Mouse (Mus musculus): ENCODE measurements at regions not wholly inside any gene's neighbourhood (a gene's known extent, or its start where the extent isn't known, plus 50 kb on each side); places are given as distances from the start of the nearest gene placed in this dataset.

DNA sequence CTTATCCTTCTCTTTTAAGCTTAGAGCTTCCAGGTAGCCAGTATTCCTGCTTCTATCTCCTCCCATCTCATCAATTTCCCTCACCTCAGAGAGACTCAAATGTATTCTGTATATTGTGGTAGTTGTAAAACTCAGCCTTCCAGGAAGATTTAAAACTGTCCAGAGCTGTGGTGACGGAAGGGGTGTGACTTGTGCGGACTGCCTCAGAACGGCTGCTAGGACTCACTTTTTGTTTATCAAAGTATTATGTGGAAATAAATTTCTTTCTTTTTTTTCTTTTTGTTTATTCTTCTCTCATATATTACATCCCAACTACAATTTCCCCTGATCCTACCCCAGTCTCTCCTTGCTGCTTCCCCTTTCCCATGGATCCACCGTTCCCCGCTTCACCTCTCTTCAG lies 1043.7 kb downstream of the Robo2 start:
- Histone ChIP-seq H3K79me3 (ENCODE audit: low read depth) (no peaks in the 10 kb centered on the region), H3ac (ENCODE audit: control insufficient read depth, insufficient read length, low read depth) (no peak overlapping the region), H3K79me2 (ENCODE audit: control insufficient read depth, insufficient read depth) (no peaks in the 10 kb centered on the region), H3K4me3 (ENCODE audit: insufficient read depth, poor library complexity, severe bottlenecking) (no peak overlapping the region), H3K36me3 (ENCODE audit: control insufficient read depth, insufficient read depth) (no peaks in the 10 kb centered on the region), H3K27me3 (ENCODE audit: control insufficient read depth, insufficient read depth, insufficient read length) (no peaks in the 10 kb centered on the region)
- TF ChIP-seq FOSL1 (IDR thresholded peaks at IDR 0.05; ENCODE audit: insufficient read depth, low read length, poor library complexity, severe bottlenecking) (no peak), MYOG (IDR thresholded peaks at IDR 0.05; ENCODE audit: control insufficient read depth, extremely low read depth, insufficient read length) (no peak), MAX (IDR thresholded peaks at IDR 0.05) (no peak), MYOD1 (IDR thresholded peaks at IDR 0.05; ENCODE audit: control insufficient read depth, insufficient read length, low read depth) (no peak), USF1 (IDR thresholded peaks at IDR 0.05; ENCODE audit: low read depth) (no peak), CEBPB (IDR thresholded peaks at IDR 0.05; ENCODE audit: low read depth) (no peak), CTCF (IDR thresholded peaks at IDR 0.05; ENCODE audit: control insufficient read depth, insufficient read depth, insufficient read length) (no peak)

DNA sequence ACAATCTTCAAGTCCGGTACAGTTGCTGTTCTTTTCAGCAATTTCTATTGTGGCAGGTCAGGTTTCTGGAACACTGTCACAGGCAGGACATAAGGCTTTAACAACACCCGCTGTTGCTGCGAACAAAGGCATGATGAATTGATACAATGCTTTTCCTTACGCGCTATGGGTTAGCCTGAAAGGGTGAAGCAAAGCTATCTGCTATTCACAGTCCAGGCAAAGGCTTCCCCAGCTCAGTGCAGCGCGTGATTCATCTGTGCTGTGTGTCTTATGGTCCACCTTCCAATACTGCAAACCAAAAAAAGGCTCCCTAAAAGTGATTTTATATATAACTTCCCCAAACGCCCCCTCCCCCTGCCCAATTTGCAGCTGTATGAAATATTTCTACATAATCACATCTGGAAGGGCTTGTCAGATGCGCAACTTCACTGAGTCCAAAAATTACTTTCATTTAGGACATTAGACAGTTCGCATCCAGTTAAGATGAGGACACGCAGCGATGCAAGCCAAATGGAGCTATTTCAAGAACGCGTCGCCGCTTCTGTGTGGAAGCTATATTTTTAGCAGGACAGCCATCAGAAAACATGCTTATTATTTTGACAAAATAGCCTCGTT lies 1044.3 kb downstream of the Robo2 start:
- no peaks in the 10 kb centered on the region for H3K27me3 ChIP-seq (ENCODE audit: control insufficient read depth, insufficient read depth, insufficient read length)
- H3K4me3 ChIP-seq (ENCODE audit: insufficient read depth, poor library complexity, severe bottlenecking): no peak overlapping the region
- H3K36me3 ChIP-seq (ENCODE audit: control insufficient read depth, insufficient read depth): no peaks in the 10 kb centered on the region
- H3K79me3 ChIP-seq (ENCODE audit: low read depth): no peaks in the 10 kb centered on the region
- H3ac ChIP-seq (ENCODE audit: control insufficient read depth, insufficient read length, low read depth): no peak overlapping the region
- no peak for TF ChIP-seq USF1 (IDR thresholded peaks at IDR 0.05; ENCODE audit: low read depth)
- no peak for TF ChIP-seq MAX (IDR thresholded peaks at IDR 0.05)
- no peak for TF ChIP-seq MYOD1 (IDR thresholded peaks at IDR 0.05; ENCODE audit: control insufficient read depth, insufficient read length, low read depth)
- TF ChIP-seq MYOG (IDR thresholded peaks at IDR 0.05; ENCODE audit: control insufficient read depth, extremely low read depth, insufficient read length): no peak
- no peak for TF ChIP-seq CTCF (IDR thresholded peaks at IDR 0.05; ENCODE audit: control insufficient read depth, insufficient read depth, insufficient read length)
- TF ChIP-seq FOSL1 (IDR thresholded peaks at IDR 0.05; ENCODE audit: insufficient read depth, low read length, poor library complexity, severe bottlenecking): no peak
- TF ChIP-seq CEBPB (IDR thresholded peaks at IDR 0.05; ENCODE audit: low read depth): no peak
- H3K79me2 ChIP-seq (ENCODE audit: control insufficient read depth, insufficient read depth): no peaks in the 10 kb centered on the region

DNA sequence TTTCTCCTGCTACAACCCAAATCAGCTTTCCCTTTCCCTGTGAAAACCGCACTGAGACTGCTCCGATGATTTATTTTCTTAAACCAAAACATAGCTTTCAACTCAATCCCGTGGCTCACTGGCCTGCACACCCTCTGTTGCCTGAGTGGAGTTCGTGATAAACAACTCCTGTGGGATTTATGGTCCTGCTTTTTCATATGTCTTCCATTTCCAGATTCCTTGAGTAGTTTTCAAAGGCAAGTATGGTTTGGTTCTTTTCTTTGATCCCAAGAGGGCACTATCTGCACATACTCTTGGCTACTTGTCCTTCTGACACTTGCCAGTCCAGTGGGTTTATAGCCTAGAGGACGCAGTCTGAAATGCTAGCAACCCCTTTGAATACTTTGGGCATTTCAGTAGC lies 1042.6 kb downstream of the Robo1 start:
- Histone ChIP-seq H3K79me3 (ENCODE audit: low read depth) (no peaks in the 10 kb centered on the region), H3K4me3 (ENCODE audit: insufficient read depth, poor library complexity, severe bottlenecking) (no peak overlapping the region), H3ac (ENCODE audit: control insufficient read depth, insufficient read length, low read depth) (no peak overlapping the region), H3K36me3 (ENCODE audit: control insufficient read depth, insufficient read depth) (no peaks in the 10 kb centered on the region), H3K27me3 (ENCODE audit: control insufficient read depth, insufficient read depth, insufficient read length) (no peaks in the 10 kb centered on the region), H3K79me2 (ENCODE audit: control insufficient read depth, insufficient read depth) (no peaks in the 10 kb centered on the region)
- TF ChIP-seq MAX (IDR thresholded peaks at IDR 0.05) (no peak), MYOG (IDR thresholded peaks at IDR 0.05; ENCODE audit: control insufficient read depth, extremely low read depth, insufficient read length) (no peak), CEBPB (IDR thresholded peaks at IDR 0.05; ENCODE audit: low read depth) (no peak), FOSL1 (IDR thresholded peaks at IDR 0.05; ENCODE audit: insufficient read depth, low read length, poor library complexity, severe bottlenecking) (no peak), MYOD1 (IDR thresholded peaks at IDR 0.05; ENCODE audit: control insufficient read depth, insufficient read length, low read depth) (no peak), USF1 (IDR thresholded peaks at IDR 0.05; ENCODE audit: low read depth) (no peak), CTCF (IDR thresholded peaks at IDR 0.05; ENCODE audit: control insufficient read depth, insufficient read depth, insufficient read length) (no peak)

DNA sequence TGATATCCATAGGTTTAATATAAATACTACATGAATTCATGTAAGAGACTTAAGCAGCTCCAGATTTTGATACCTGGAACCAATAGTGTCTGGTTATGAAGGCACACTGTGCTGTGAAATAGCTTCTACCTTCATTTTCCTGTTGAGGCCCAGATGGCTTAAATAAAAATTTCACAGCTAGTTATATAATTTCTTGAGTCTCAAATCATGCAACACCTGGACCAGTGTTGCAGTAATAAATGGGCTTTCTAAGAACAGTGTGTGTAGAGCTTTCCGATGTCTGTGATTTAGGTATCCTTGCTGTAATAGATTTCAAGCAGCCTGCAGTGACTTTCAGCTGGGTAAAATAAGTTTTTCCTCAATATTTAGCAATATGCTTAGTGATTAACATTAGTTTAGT lies 1035.8 kb downstream of the Robo1 start:
- Histone ChIP-seq H3ac (ENCODE audit: control insufficient read depth, insufficient read length, low read depth) (no peak overlapping the region), H3K79me2 (ENCODE audit: control insufficient read depth, insufficient read depth) (no peaks in the 10 kb centered on the region), H3K36me3 (ENCODE audit: control insufficient read depth, insufficient read depth) (no peaks in the 10 kb centered on the region), H3K79me3 (ENCODE audit: low read depth) (no peaks in the 10 kb centered on the region), H3K4me3 (ENCODE audit: insufficient read depth, poor library complexity, severe bottlenecking) (no peak overlapping the region), H3K27me3 (ENCODE audit: control insufficient read depth, insufficient read depth, insufficient read length) (no peaks in the 10 kb centered on the region)
- TF ChIP-seq CEBPB (IDR thresholded peaks at IDR 0.05; ENCODE audit: low read depth) (no peak), MYOG (IDR thresholded peaks at IDR 0.05; ENCODE audit: control insufficient read depth, extremely low read depth, insufficient read length) (no peak), CTCF (IDR thresholded peaks at IDR 0.05; ENCODE audit: control insufficient read depth, insufficient read depth, insufficient read length) (no peak), MYOD1 (IDR thresholded peaks at IDR 0.05; ENCODE audit: control insufficient read depth, insufficient read length, low read depth) (no peak), USF1 (IDR thresholded peaks at IDR 0.05; ENCODE audit: low read depth) (no peak), FOSL1 (IDR thresholded peaks at IDR 0.05; ENCODE audit: insufficient read depth, low read length, poor library complexity, severe bottlenecking) (no peak), MAX (IDR thresholded peaks at IDR 0.05) (no peak)

DNA sequence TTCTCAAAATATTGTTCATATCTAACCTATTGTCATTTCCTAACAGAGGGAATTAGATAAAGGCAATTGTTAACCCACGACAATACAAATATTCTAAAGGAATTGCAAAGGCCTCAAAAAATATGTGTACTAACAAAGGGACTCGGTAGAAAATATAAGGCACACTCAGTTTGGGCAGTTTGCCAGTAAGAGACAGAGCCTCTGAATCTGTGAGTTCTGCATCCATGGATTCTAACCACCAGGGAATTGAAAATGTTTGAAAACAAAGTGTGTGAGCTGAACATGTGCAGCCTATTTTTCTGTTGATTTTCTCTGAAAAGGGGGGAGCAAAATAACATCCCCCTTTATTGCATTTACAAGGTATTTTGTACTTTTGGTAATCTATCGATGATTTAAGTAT lies 1035.4 kb downstream of the Robo1 start:
- TF ChIP-seq CTCF (IDR thresholded peaks at IDR 0.05; ENCODE audit: control insufficient read depth, insufficient read depth, insufficient read length) (no peak), MAX (IDR thresholded peaks at IDR 0.05) (no peak), MYOD1 (IDR thresholded peaks at IDR 0.05; ENCODE audit: control insufficient read depth, insufficient read length, low read depth) (no peak), MYOG (IDR thresholded peaks at IDR 0.05; ENCODE audit: control insufficient read depth, extremely low read depth, insufficient read length) (no peak), CEBPB (IDR thresholded peaks at IDR 0.05; ENCODE audit: low read depth) (no peak), FOSL1 (IDR thresholded peaks at IDR 0.05; ENCODE audit: insufficient read depth, low read length, poor library complexity, severe bottlenecking) (no peak), USF1 (IDR thresholded peaks at IDR 0.05; ENCODE audit: low read depth) (no peak)
- H3K79me3 ChIP-seq (ENCODE audit: low read depth): no peaks in the 10 kb centered on the region

More for the DNA sequence above, 1035.4 kb downstream of the Robo1 start:
- H3K4me3 ChIP-seq (ENCODE audit: insufficient read depth, poor library complexity, severe bottlenecking): no peak overlapping the region
- H3K79me2 ChIP-seq (ENCODE audit: control insufficient read depth, insufficient read depth): no peaks in the 10 kb centered on the region
- H3K27me3 ChIP-seq (ENCODE audit: control insufficient read depth, insufficient read depth, insufficient read length): no peaks in the 10 kb centered on the region
- H3K36me3 ChIP-seq (ENCODE audit: control insufficient read depth, insufficient read depth): no peaks in the 10 kb centered on the region
- no peak overlapping the region for H3ac ChIP-seq (ENCODE audit: control insufficient read depth, insufficient read length, low read depth)
